Mouse (Mus musculus): ENCODE measurements around the gene Chrdl2. TPM values are rescaled to one million over a fixed set of nuclear protein-coding genes. Genes with fewer than 3 reads are reported as not detected.

Chrdl2 gene
- polyA plus RNA-seq, 1 experiment from 2014 or later: 0.94 TPM

DNA sequence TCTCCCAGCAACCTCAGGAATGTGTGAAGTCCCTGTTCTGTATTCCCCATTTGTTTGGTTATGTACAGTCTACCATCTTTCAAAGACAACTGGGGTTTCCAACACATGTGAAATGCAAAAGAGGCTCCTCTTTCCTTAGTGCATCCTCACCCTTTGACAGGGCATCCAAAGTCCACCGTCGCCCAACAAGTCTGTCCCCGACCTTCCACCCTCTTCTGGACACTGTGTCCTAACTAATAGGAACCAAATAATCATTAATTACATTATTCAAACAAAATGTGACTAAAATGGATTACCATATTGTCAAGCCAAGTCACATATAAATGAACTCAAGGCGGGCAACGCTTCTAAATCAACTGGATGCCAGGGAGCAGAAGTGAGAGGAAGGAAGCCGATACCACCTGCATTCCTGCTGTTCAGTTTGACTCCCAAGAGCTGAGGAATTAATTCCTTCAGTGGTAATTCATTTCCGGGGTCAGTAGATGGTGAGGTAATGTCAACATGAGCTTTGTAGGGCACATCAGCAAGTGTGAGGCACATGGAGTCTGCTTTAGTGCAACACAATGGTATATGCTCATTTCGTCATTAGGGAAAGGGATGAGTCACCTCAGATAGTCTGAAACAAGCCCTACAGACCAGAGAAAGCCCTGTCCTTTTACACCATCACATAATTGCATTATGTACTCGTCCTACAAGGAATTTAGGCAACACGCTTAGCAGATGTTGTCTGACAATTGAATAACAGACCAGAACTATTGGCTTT is 31.6 kb upstream of the Chrdl2 start:
- H3K4me2 ChIP-seq: no peak overlapping the region
- 57% methylated on average over 10 of the region's 10 CpGs for WGBS
- no peak for ATAC-seq (ENCODE audit: insufficient read depth, low FRiP score, low read depth)
- no peak overlapping the region for H3K4me3 ChIP-seq (replicated peaks)
- H3K9me3 ChIP-seq: no peaks in the 10 kb centered on the region
- no peaks in the 10 kb centered on the region for H3K27me3 ChIP-seq (replicated peaks)
- no peaks in the 10 kb centered on the region for H3K36me3 ChIP-seq
- no peak overlapping the region for H3K9ac ChIP-seq
- no peak overlapping the region for H3K27ac ChIP-seq
- H3K4me1 ChIP-seq: peaks cover 14% of the 10 kb centered on the region

GRCm38 (mm10) chr7:99975819-99976575 is 30.0 kb upstream of the Chrdl2 start:
- no peaks in the 10 kb centered on the region for H3K9me3 ChIP-seq
- no peaks in the 10 kb centered on the region for H3K27me3 ChIP-seq (replicated peaks)
- 75% methylated on average over 5 of the region's 5 CpGs for WGBS
- no peak overlapping the region for H3K9ac ChIP-seq
- ATAC-seq (ENCODE audit: insufficient read depth, low FRiP score, low read depth): no peak
- no peaks in the 10 kb centered on the region for H3K36me3 ChIP-seq
- peaks cover 14% of the 10 kb centered on the region for H3K4me1 ChIP-seq
- H3K27ac ChIP-seq: peak overlapping the region; percentile 31; the same call in 1 of the 2 replicates
- H3K4me2 ChIP-seq: no peak overlapping the region
- no peak overlapping the region for H3K4me3 ChIP-seq (replicated peaks)

DNA sequence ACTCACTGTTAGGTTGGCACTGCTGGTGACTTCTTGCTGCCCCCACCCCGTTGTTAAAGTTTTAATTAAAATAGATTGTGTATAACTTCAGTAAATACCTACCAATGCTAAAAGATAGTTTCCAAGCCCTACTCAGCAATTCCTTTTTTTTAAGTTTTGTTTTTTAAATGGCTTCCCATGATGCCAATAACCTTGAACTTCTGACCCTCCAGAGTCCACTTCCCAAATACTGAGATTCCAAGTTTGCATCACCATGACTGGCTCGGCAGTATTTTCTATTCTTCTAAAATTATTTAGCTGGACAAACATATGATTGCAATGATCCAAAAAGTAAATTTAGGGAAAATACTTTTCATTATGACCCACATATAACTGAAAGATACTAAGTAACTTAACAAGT is 27.9 kb upstream of the Chrdl2 start:
- no peaks in the 10 kb centered on the region for H3K36me3 ChIP-seq
- no peaks in the 10 kb centered on the region for H3K9me3 ChIP-seq
- H3K4me3 ChIP-seq (replicated peaks): no peak overlapping the region
- H3K4me2 ChIP-seq: no peak overlapping the region
- no peak for ATAC-seq (ENCODE audit: insufficient read depth, low FRiP score, low read depth)
- H3K9ac ChIP-seq: no peak overlapping the region
- 72% methylated on average over 2 of the region's 2 CpGs for WGBS
- peaks cover 14% of the 10 kb centered on the region for H3K4me1 ChIP-seq
- H3K27me3 ChIP-seq (replicated peaks): no peaks in the 10 kb centered on the region
- H3K27ac ChIP-seq: no peak overlapping the region

DNA sequence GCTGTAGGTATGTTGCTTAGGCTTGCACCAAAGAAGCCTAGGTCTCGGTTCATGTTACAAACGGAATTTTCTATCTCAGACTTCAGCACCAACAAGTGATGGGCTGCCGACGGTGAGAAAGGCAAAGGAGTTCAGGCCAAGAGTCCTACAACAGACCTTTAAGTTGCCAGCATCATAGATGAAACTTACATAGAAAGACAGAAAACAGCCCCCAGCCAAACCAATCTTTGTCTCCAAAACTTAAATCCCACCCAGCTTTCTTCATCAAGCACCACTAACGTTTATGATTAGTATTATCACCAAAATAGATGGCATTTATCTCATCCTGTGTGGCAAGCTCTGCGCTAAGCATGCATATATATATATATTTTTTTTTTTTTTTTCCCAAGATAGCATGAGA is 26.9 kb upstream of the Chrdl2 start:
- H3K9ac ChIP-seq: 0 out of 2 replicates have a peak overlapping the region, but pooled peaks have one; percentile 99

DNA sequence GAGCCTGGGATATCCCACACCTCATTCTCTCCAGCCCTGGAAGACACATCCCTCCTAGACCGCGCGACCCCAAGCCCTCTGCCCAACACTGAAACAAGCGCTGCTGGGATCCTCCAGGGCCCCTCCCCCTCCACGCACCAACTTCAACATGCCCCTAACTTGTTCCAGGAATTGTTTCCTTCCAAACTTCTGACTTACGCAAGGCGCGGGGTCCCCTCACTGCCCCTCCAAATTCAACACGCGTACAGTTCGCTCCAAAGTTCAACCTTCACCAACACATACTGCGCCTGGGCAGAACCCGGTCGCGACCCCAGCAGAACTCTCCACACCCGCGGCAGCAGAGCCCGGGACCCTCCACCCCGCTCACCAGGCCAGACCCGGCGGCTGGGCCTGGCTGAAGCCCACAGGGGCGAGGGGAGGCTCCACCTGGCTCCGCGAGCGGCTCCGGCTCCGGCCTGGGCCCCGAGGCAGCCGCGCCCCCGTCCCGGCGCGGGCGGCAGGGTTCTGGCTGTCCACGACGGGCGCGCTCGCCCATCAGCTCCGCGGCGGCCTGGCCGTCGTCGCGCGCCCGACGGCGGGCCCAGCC is 26.3 kb upstream of the Chrdl2 start:
- Histone ChIP-seq H3K4me1 (peaks cover 11% of the 10 kb centered on the region), H3K9me3 (no peaks in the 10 kb centered on the region), H3K27me3 (replicated peaks) (no peaks in the 10 kb centered on the region), H3K27ac (peak overlapping the region; percentile 95), H3K4me2 (peak overlapping the region; percentile 70), H3K4me3 (replicated peaks) (peak overlapping the region; percentile 99), H3K36me3 (no peaks in the 10 kb centered on the region), H3K9ac (peak overlapping the region; percentile 99)
- peak; percentile 59 for ATAC-seq (ENCODE audit: insufficient read depth, low FRiP score, low read depth)
- under 1% methylated on average over 49 of the region's 51 CpGs for WGBS

More for the DNA sequence above, 26.9 kb upstream of the Chrdl2 start:
- ATAC-seq (ENCODE audit: insufficient read depth, low FRiP score, low read depth): no peak
- Histone ChIP-seq H3K4me2 (peak overlapping the region; percentile 70), H3K27ac (no peak overlapping the region), H3K36me3 (no peaks in the 10 kb centered on the region), H3K9me3 (no peaks in the 10 kb centered on the region), H3K4me1 (peaks cover 14% of the 10 kb centered on the region), H3K27me3 (replicated peaks) (no peaks in the 10 kb centered on the region), H3K4me3 (replicated peaks) (peak overlapping the region; percentile 99)
- WGBS: 3% methylated on average over 6 of the region's 6 CpGs

- H3K27me3 ChIP-seq (replicated peaks): no peaks in the 10 kb centered on the region
- H3K4me3 ChIP-seq (replicated peaks): peak within 1 kb of the TSS; percentile 99
- ATAC-seq (ENCODE audit: insufficient read depth, low FRiP score, low read depth): peak; percentile 93
- H3K9me3 ChIP-seq: no peaks in the 10 kb centered on the region
- WGBS: 0% methylated on average over 53 of the region's 55 CpGs
- H3K36me3 ChIP-seq: no peaks in the 10 kb centered on the region
- peak within 1 kb of the TSS; percentile 95 for H3K27ac ChIP-seq
- peak within 1 kb of the TSS; percentile 99 for H3K9ac ChIP-seq
- H3K4me2 ChIP-seq: peak within 1 kb of the TSS; percentile 70
- peaks cover 9% of the 10 kb centered on the region; the same call in 1 of the 2 replicates for H3K4me1 ChIP-seq
These were observed 25.8 kb upstream of the Chrdl2 start, which contains the start of gene Rnf169 for GRCm38 (mm10) chr7:99980132-99980591. TSS of gene Rnf169 (minus strand) at chr7:99980448.

DNA sequence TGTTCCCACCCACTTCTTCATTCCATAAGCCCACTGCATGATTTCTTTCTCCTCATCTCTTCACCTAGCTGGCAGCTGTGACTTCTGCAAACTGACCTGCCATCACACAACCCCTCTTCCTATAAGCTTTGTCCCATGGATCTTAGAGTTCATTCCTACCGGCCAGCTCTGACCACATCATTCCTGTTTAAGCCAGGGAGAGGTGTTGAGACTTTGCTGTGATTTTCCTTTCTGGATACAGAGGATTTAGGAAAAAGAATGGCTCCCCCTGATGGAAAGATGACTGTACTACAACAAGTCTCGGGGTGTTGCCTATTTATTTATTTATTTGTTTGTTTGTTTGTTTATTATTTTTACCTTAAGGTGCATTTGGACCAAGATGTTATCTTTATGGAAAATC is 24.7 kb upstream of the Chrdl2 start:
- Histone ChIP-seq H3K4me2 (no peak overlapping the region), H3K9me3 (no peaks in the 10 kb centered on the region), H3K27ac (no peak overlapping the region), H3K9ac (no peak overlapping the region), H3K36me3 (no peaks in the 10 kb centered on the region), H3K27me3 (replicated peaks) (no peaks in the 10 kb centered on the region), H3K4me1 (0 out of 2 replicates have a peak, but pooled peaks cover 2% of the 10 kb centered on the region), H3K4me3 (replicated peaks) (no peak overlapping the region)
- 15% methylated on average over 2 of the region's 2 CpGs for WGBS
- no peak for ATAC-seq (ENCODE audit: insufficient read depth, low FRiP score, low read depth)

GRCm38 (mm10) chr7:99982256-99983242 is 23.4 kb upstream of the Chrdl2 start:
- no peak overlapping the region for H3K9ac ChIP-seq
- H3K27me3 ChIP-seq (replicated peaks): no peaks in the 10 kb centered on the region; the same call in 1 of the 2 replicates
- WGBS: 84% methylated on average over 13 of the region's 13 CpGs
- H3K36me3 ChIP-seq: no peaks in the 10 kb centered on the region
- no peaks in the 10 kb centered on the region for H3K9me3 ChIP-seq
- no peak overlapping the region for H3K4me3 ChIP-seq (replicated peaks)
- no peaks in the 10 kb centered on the region for H3K4me1 ChIP-seq
- no peak overlapping the region for H3K4me2 ChIP-seq
- no peak overlapping the region for H3K27ac ChIP-seq
- no peak for ATAC-seq (ENCODE audit: insufficient read depth, low FRiP score, low read depth)

DNA sequence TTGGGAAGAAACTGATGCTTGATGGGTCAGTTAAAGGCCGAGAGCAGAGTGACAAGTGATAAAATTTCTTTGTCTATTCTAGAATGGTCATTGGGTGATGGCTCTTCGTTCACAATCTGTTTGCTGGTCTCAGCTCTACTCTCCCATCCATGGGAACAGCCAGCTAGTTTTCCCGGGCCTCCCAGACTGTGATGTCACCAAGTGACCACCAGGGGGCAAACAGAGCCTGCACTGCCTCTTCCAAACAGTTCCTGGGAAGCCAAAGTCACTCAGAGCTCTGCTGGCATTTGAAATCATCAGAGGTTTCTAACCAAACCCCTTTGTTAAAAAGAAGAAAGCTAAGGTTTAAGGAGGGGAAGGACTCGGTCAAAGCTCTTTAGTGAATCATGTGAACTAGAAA is 17.2 kb upstream of the Chrdl2 start:
- 9% methylated on average over 4 of the region's 4 CpGs for WGBS
- no peak overlapping the region for H3K27ac ChIP-seq
- H3K9me3 ChIP-seq: no peaks in the 10 kb centered on the region
- H3K36me3 ChIP-seq: no peaks in the 10 kb centered on the region
- no peak overlapping the region for H3K9ac ChIP-seq
- no peaks in the 10 kb centered on the region; the same call in 1 of the 2 replicates for H3K27me3 ChIP-seq (replicated peaks)
- no peaks in the 10 kb centered on the region for H3K4me1 ChIP-seq
- no peak overlapping the region for H3K4me3 ChIP-seq (replicated peaks)
- H3K4me2 ChIP-seq: no peak overlapping the region
- ATAC-seq (ENCODE audit: insufficient read depth, low FRiP score, low read depth): 0 out of 2 replicates have a peak, but pooled peaks have one; percentile 59

- H3K9me3 ChIP-seq: no peaks in the 10 kb centered on the region
- H3K9ac ChIP-seq: no peak overlapping the region
- H3K4me1 ChIP-seq: no peaks in the 10 kb centered on the region
- H3K4me2 ChIP-seq: no peak overlapping the region
- H3K27ac ChIP-seq: no peak overlapping the region
- no peaks in the 10 kb centered on the region for H3K36me3 ChIP-seq
- no peak for ATAC-seq (ENCODE audit: insufficient read depth, low FRiP score, low read depth)
- H3K4me3 ChIP-seq (replicated peaks): no peak overlapping the region
- 68% methylated on average over 15 of the region's 15 CpGs for WGBS
- H3K27me3 ChIP-seq (replicated peaks): no peaks in the 10 kb centered on the region; the same call in 1 of the 2 replicates
These were observed 15.9 kb upstream of the Chrdl2 start for GRCm38 (mm10) chr7:99989844-99990760.
